Mouse (Mus musculus): ENCODE measurements around the gene Osbpl2. TPM values are rescaled to one million over a fixed set of nuclear protein-coding genes. Genes with fewer than 3 reads are reported as not detected.

The Osbpl2 gene
- polyA plus RNA-seq, 1 experiment = 69.6 TPM

GRCm38 (mm10) chr2:180108285-180108684, 10.8 kb upstream of the Osbpl2 start:
- DNase-seq = no peak
- TF ChIP-seq POLR2A (IDR thresholded peaks at IDR 0.05; ENCODE audit: borderline replicate concordance, insufficient read depth, low read length) (no peak), CTCF (IDR thresholded peaks at IDR 0.05; ENCODE audit: borderline replicate concordance, insufficient read depth, low read depth, low read length) (no peak)
- Histone ChIP-seq H3K27me3 (ENCODE audit: control insufficient read depth, insufficient read depth, low read length) (0 out of 2 replicates have a peak, but pooled peaks cover 1% of the 10 kb centered on the region), H3K27ac (ENCODE audit: insufficient read depth, low read length) (no peak overlapping the region), H3K4me1 (ENCODE audit: control insufficient read depth, insufficient read depth, low read length) (peaks cover 2% of the 10 kb centered on the region; the same call in 1 of the 2 replicates), H3K4me3 (replicated peaks; ENCODE audit: insufficient read depth, low read depth, low read length) (no peak overlapping the region)
- WGBS = 40% methylated on average over 6 of the region's 6 CpGs

- WGBS = 16% methylated on average over 17 of the region's 17 CpGs
- Histone ChIP-seq H3K4me3 (replicated peaks; ENCODE audit: insufficient read depth, low read depth, low read length) (no peak overlapping the region), H3K4me1 (ENCODE audit: control insufficient read depth, insufficient read depth, low read length) (peaks cover 31% of the 10 kb centered on the region), H3K27me3 (ENCODE audit: control insufficient read depth, insufficient read depth, low read length) (no peaks in the 10 kb centered on the region), H3K27ac (ENCODE audit: insufficient read depth, low read length) (peak overlapping the region; percentile 3; the same call in 1 of the 2 replicates)
- peak; percentile 76 to 81 for DNase-seq
- TF ChIP-seq CTCF (IDR thresholded peaks at IDR 0.05; ENCODE audit: borderline replicate concordance, insufficient read depth, low read depth, low read length) (0 out of 2 replicates have a peak, but pooled peaks have one; percentile 37), POLR2A (IDR thresholded peaks at IDR 0.05; ENCODE audit: borderline replicate concordance, insufficient read depth, low read length) (no peak)
Observed at GRCm38 (mm10) chr2:180113909-180114890, 4.9 kb upstream of the Osbpl2 start.

GRCm38 (mm10) chr2:180115279-180115678, 3.8 kb upstream of the Osbpl2 start:
- Histone ChIP-seq H3K27me3 (ENCODE audit: control insufficient read depth, insufficient read depth, low read length) (no peaks in the 10 kb centered on the region), H3K4me3 (replicated peaks; ENCODE audit: insufficient read depth, low read depth, low read length) (no peak overlapping the region), H3K4me1 (ENCODE audit: control insufficient read depth, insufficient read depth, low read length) (peaks cover 31% of the 10 kb centered on the region), H3K27ac (ENCODE audit: insufficient read depth, low read length) (peak overlapping the region; percentile 22; the same call in 1 of the 2 replicates)
- WGBS = 12% methylated on average over 6 of the region's 6 CpGs
- TF ChIP-seq CTCF (IDR thresholded peaks at IDR 0.05; ENCODE audit: borderline replicate concordance, insufficient read depth, low read depth, low read length) = no peak
- TF ChIP-seq POLR2A (IDR thresholded peaks at IDR 0.05; ENCODE audit: borderline replicate concordance, insufficient read depth, low read length) = no peak
- peak; percentile 62 to 63 for DNase-seq

GRCm38 (mm10) chr2:180116081-180116493, 3.0 kb upstream of the Osbpl2 start:
- TF ChIP-seq CTCF (IDR thresholded peaks at IDR 0.05; ENCODE audit: borderline replicate concordance, insufficient read depth, low read depth, low read length) = no peak
- TF ChIP-seq POLR2A (IDR thresholded peaks at IDR 0.05; ENCODE audit: borderline replicate concordance, insufficient read depth, low read length) = no peak
- H3K27ac ChIP-seq (ENCODE audit: insufficient read depth, low read length) = no peak overlapping the region
- DNase-seq = no peak

GRCm38 (mm10) chr2:180116741-180117484, 2.2 kb upstream of the Osbpl2 start:
- DNase-seq = peak; percentile 34 to 37
- WGBS = 79% methylated on average over 8 of the region's 8 CpGs
- Histone ChIP-seq H3K4me3 (replicated peaks; ENCODE audit: insufficient read depth, low read depth, low read length) (no peak overlapping the region), H3K27ac (ENCODE audit: insufficient read depth, low read length) (no peak overlapping the region), H3K27me3 (ENCODE audit: control insufficient read depth, insufficient read depth, low read length) (no peaks in the 10 kb centered on the region), H3K4me1 (ENCODE audit: control insufficient read depth, insufficient read depth, low read length) (peaks cover 31% of the 10 kb centered on the region)
- TF ChIP-seq CTCF (IDR thresholded peaks at IDR 0.05; ENCODE audit: borderline replicate concordance, insufficient read depth, low read depth, low read length) (no peak), POLR2A (IDR thresholded peaks at IDR 0.05; ENCODE audit: borderline replicate concordance, insufficient read depth, low read length) (no peak)

More at GRCm38 (mm10) chr2:180116081-180116493, 3.0 kb upstream of the Osbpl2 start:
- no peaks in the 10 kb centered on the region for H3K27me3 ChIP-seq (ENCODE audit: control insufficient read depth, insufficient read depth, low read length)
- H3K4me1 ChIP-seq (ENCODE audit: control insufficient read depth, insufficient read depth, low read length) = peaks cover 31% of the 10 kb centered on the region
- WGBS = 65% methylated on average over 10 of the region's 10 CpGs
- no peak overlapping the region for H3K4me3 ChIP-seq (replicated peaks; ENCODE audit: insufficient read depth, low read depth, low read length)

GRCm38 (mm10) chr2:180117485-180118194, 1.5 kb upstream of the Osbpl2 start:
- peaks cover 31% of the 10 kb centered on the region for H3K4me1 ChIP-seq (ENCODE audit: control insufficient read depth, insufficient read depth, low read length)
- H3K27me3 ChIP-seq (ENCODE audit: control insufficient read depth, insufficient read depth, low read length) = no peaks in the 10 kb centered on the region
- DNase-seq = peak; percentile 35 to 48
- no peak overlapping the region for H3K4me3 ChIP-seq (replicated peaks; ENCODE audit: insufficient read depth, low read depth, low read length)
- H3K27ac ChIP-seq (ENCODE audit: insufficient read depth, low read length) = no peak overlapping the region
- TF ChIP-seq POLR2A (IDR thresholded peaks at IDR 0.05; ENCODE audit: borderline replicate concordance, insufficient read depth, low read length) = no peak
- no peak for TF ChIP-seq CTCF (IDR thresholded peaks at IDR 0.05; ENCODE audit: borderline replicate concordance, insufficient read depth, low read depth, low read length)
- 26% methylated on average over 13 of the region's 13 CpGs for WGBS

All from cerebellum, adult 2 months (tissue).